Mouse (Mus musculus) mouse trophoblast stem cell (cell line): Measurements from ENCODE around the gene Ccnd3.
"Not testable (repeated sequence)": the region's sequence is repeated elsewhere in the genome, so short reads cannot be mapped to it uniquely, and the experiment has no call there.

Experiments
- in situ Hi-C, 2 experiments: fragments of 300-500 bp; cut with MseI, MboI; formaldehyde crosslinking; loops; 2 replicates in 1 of 2; 3 replicates in 1 of 2; pipeline ENCODE4 v1.15.1; 2025

Ccnd3 gene

DNA sequence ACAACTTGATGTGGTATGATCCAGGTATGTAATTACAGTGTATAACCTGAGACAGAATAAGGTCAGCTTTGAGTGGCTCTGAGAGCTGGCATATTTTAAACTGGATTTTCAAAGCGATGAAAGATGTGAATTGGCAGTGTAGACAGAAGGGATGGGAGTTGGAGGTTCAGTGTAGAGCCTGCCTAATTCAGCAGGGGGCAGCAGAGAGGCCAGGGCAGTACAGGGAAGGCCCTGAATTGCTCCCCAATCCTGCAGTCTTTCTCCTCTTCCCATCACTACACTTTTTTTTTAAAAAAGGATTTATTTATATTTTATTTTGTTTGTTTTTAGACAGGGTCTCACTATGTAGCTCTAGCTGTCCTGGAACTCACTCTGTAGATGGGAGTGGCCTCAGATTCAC is 109.2 kb downstream of the Ccnd3 start:
- in situ Hi-C loops: no loop called here

GRCm38 (mm10) chr17:47616119-47616518 is 111.3 kb downstream of the Ccnd3 start:
- in situ Hi-C loops: no loop called here

- in situ Hi-C loops: no loop called here
Observed at GRCm38 (mm10) chr17:47616652-47617051, 111.8 kb downstream of the Ccnd3 start.

DNA sequence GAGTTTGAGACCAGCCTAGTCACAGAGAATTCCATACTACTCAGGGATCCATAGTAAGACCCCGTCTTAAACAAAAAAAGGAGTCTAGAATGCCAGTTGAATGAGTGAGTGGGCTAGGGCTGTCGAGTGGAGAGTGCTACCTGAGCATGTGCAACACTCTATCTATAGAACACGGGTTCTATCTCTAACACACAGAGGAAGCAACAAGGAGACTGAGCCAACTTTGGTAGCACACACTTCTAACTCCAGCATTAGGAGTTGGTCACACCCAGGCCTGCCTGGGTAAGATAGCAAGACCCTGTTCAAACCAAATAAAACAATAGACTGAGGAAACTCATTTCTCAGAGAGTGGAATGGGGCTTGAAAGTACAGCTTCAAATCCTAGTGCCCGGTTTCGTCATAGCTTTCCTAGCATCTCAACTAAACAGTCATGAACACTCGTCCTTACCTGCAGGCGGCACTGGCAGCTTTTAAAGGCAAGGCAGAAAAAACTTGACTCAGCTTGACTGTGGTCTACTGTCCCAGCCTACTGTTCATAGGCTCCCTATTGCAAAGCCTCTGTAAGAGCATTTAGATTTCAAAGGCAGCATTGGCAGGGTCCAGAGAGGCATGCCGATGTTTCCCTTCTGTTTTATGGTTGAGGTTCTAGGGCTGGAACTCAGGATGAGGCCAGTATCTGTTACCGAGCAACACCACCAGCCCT is 112.9 kb downstream of the Ccnd3 start:
- in situ Hi-C loops: no loop called here

DNA sequence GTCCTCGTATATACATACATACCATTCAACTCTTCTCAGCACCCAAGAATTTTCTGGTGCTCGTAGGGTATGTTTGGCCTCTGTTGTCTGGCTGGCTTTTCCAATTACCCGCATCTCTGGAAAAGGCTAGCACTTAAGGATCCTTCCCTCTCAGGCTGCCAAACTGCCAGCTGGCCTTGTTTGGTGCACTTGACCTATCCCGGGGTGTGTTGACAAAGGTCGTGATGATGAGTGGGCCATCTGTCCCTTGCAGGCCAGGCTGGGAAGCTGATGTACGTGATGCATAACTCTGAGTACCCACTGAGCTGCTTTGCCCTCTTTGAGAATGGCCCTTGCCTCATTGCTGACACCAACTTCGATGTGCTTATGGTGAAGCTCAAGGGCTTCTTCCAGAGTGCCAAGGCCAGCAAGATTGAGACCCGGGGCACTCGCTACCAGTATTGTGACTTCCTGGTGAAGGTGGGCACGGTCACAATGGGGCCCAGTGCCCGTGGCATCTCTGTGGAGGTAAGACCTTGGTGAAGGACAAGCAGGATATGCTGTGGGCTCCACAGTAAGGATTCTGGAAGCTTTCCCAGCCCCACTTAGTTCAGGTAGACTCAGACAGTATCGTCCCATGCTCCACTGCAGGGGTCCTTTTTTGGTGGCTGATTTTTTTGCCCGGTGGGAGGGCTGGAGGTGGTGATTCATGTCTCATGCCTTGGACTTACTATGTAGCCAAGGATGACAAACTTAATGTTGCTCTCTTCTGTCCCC is 113.9 kb downstream of the Ccnd3 start:
- in situ Hi-C loops: no loop called here

- in situ Hi-C loops: no loop called here
Observed at GRCm38 (mm10) chr17:47622912-47623554, 118.2 kb downstream of the Ccnd3 start.

- in situ Hi-C loops: not testable (repeated sequence)
Observed at GRCm38 (mm10) chr17:47624572-47624971, 119.7 kb downstream of the Ccnd3 start.

GRCm38 (mm10) chr17:47625088-47625487 is 120.2 kb downstream of the Ccnd3 start:
- in situ Hi-C loops: no loop called here

GRCm38 (mm10) chr17:47626031-47626430 is 121.2 kb downstream of the Ccnd3 start:
- in situ Hi-C loops: no loop called here

DNA sequence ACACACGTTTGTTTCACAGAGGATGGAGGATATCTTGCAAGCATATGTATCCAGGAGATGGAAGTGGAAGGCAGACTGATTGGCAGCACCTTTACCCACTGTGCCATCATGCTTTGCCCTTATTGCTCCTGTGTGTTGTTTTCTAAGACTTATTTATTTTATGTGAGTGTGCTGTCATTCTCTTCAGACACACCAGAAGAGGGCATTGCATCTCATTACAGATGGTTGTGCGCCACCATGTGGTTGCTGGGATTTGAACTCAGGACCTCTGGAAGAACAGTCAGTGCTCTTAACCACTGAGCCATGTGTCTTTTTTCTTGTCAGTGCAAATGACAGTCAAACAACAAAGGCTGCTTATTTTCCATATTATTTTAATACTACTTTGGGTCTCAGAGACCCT is 122.9 kb downstream of the Ccnd3 start:
- in situ Hi-C loops: no loop called here

GRCm38 (mm10) chr17:47628851-47629676 is 124.2 kb downstream of the Ccnd3 start:
- in situ Hi-C loops: no loop called here

GRCm38 (mm10) chr17:47629717-47630677 is 125.1 kb downstream of the Ccnd3 start:
- in situ Hi-C loops: no loop called here

DNA sequence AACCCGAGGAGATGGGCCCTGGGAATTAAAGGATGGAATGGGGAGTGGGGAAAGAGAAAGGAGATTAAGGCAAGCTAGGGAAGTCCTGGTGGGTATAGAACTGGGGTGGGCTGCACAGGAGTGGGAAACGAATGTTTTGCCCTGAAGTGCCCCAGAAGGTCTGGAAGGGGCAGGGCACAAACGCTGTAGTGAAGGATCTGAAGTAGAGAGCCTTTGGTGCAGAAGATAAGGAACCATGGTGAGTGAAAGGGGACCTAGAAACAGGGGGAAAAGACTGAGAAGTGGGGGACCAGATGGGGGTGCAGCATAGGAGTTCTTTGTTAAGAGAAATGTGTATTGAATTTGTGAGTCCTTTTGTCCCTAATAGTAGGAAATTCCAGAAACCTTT is 125.8 kb downstream of the Ccnd3 start, which contains the start of gene Usp49:
Gene Usp49, plus strand, starts transcription at position 13 of the 388 bp plus-strand sequence.
- in situ Hi-C loops: no loop called here

DNA sequence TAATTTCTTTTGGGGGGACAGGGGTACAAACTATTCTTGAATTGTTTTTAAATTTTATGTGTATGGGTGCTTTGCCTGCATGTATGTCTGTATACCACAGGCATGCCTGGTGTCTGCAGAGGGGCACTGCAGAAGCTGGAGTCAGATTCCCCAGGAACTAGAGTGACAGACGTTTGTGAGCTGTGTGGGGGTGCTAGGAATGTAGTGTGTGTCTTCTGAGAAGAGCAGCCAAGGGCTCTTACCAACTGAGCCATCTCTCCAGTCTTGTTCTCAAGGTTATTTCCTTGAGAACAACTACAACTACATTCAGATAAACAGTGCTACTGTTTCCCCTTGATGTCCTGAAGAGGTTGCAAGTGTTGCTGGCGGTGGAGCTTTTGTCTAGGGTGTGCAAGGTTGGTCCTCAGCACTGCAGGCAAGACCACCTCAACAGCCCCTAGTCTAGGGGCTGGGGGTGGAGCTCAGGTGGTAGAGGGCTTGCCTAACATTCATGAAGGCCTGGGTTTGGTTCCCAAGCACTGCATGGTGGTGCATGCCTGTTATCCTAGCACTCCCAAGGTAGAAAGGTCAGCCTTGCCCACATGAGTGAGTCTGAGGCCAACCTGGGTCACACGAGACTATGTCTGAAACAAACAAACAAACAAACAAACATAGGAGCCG is 127.5 kb downstream of the Ccnd3 start:
- in situ Hi-C loops: no loop called here

GRCm38 (mm10) chr17:47633999-47634770 is 129.3 kb downstream of the Ccnd3 start:
- in situ Hi-C loops: no loop called here

GRCm38 (mm10) chr17:47642992-47643391 is 138.1 kb downstream of the Ccnd3 start:
- in situ Hi-C loops: loop anchor here in 1 of 2 experiments (5.0 kb wide), 1 partner anchor 34 kb away; no protein-coding TSS in a partner anchor

- in situ Hi-C loops: no loop called here
Observed at GRCm38 (mm10) chr17:47646683-47647082, 141.8 kb downstream of the Ccnd3 start.

GRCm38 (mm10) chr17:47648966-47649365 is 144.1 kb downstream of the Ccnd3 start:
- in situ Hi-C loops: no loop called here
